Mouse (Mus musculus) midbrain, embryonic 16.5 days (tissue): ENCODE results near the gene Slc51a. TPM values are rescaled to one million over a fixed set of nuclear protein-coding genes. Genes with fewer than 3 reads are reported as not detected.

ENCODE experiments used
- ATAC-seq: fragments of 200-750 bp; cut with Nextera tagmentation; 2 replicates; pipeline ENCODE4 v1.8.0; 2017; ENCODE audit warnings: moderate TSS enrichment
- H3K27ac ChIP-seq: fragments of 300-500 bp; sonication (generic); 2 replicates; pipeline ENCODE4 v1.5.1; 2014; ENCODE audit warnings: mild to moderate bottlenecking, low read length, mixed read lengths
- H3K27me3 ChIP-seq: fragments of 300-500 bp; sonication (generic); 2 replicates; pipeline ENCODE4 v1.6.1; 2014; ENCODE audit warnings: low read depth, low read length, mixed read lengths; ENCODE audit not compliant: control insufficient read depth, insufficient read depth
- H3K36me3 ChIP-seq: fragments of 300-500 bp; sonication (generic); 2 replicates; pipeline ENCODE4 v1.6.1; 2014; ENCODE audit warnings: mild to moderate bottlenecking, low read length, moderate library complexity, mixed read lengths; ENCODE audit not compliant: control insufficient read depth, insufficient read depth
- H3K4me1 ChIP-seq: fragments of 300-500 bp; sonication (generic); 2 replicates; pipeline ENCODE4 v1.6.1; 2014; ENCODE audit warnings: mild to moderate bottlenecking, low read length, mixed read lengths; ENCODE audit not compliant: control insufficient read depth, insufficient read depth
- H3K4me2 ChIP-seq: fragments of 300-500 bp; sonication (generic); 2 replicates; pipeline ENCODE4 v1.6.1; 2014; ENCODE audit warnings: mild to moderate bottlenecking, low read length, mixed read lengths
- H3K4me3 ChIP-seq: fragments of 300-500 bp; sonication (generic); 2 replicates; pipeline ENCODE4 v1.5.1; 2014; ENCODE audit warnings: low read depth, mild to moderate bottlenecking, low read length, moderate library complexity, mixed read lengths
- H3K9ac ChIP-seq: fragments of 300-500 bp; sonication (generic); 2 replicates; pipeline ENCODE4 v1.6.1; 2014; ENCODE audit warnings: low read depth, low read length, mixed read lengths
- H3K9me3 ChIP-seq: fragments of 300-500 bp; sonication (generic); replicated peaks from 2 replicates; pipeline ENCODE4 v1.6.1; 2014; ENCODE audit warnings: mild to moderate bottlenecking, low read length, mixed read lengths; ENCODE audit not compliant: control insufficient read depth, poor library complexity, severe bottlenecking
- WGBS: fragments of 180-500 bp; shearing (Covaris S2); extraction: QIAGEN DNeasy Blood & Tissue Kit; methylation state at CpG from one replicate; pipeline ENCODE4 v1.1.7; 2014; 5-methylcytosine and 5-hydroxymethylcytosine counted together
- polyA plus RNA-seq: library from polyadenylated mRNA; unstranded; fragments of >200 nt; fragmentation: Nextera tagmentation; extraction: Ambion mirVana; gene quantifications from 2 replicates; pipeline ENCODE4 v1.2.1, GENCODE M21; 2015

The Slc51a gene
- 0.08 TPM in 1 of 2 replicates, not detected in the other for polyA plus RNA-seq

- Histone ChIP-seq H3K4me1 (no peaks in the 10 kb centered on the region), H3K9me3 (no peaks in the 10 kb centered on the region), H3K9ac (no peak within 1 kb of the TSS), H3K36me3 (no peaks in the 10 kb centered on the region), H3K27ac (no peak within 1 kb of the TSS), H3K4me3 (no peak within 1 kb of the TSS), H3K27me3 (no peaks in the 10 kb centered on the region), H3K4me2 (no peak within 1 kb of the TSS)
- ATAC-seq: no peak
- 68% methylated on average over 15 of the region's 15 CpGs for WGBS
Measured at GRCm38 (mm10) chr16:32487234-32488111, at the start of gene Slc51a. Gene Slc51a, minus strand, starts transcription at chr16:32487879.

- Histone ChIP-seq H3K27me3 (no peaks in the 10 kb centered on the region), H3K4me3 (no peak overlapping the region), H3K4me2 (no peak overlapping the region), H3K9me3 (no peaks in the 10 kb centered on the region), H3K4me1 (0 out of 2 replicates have a peak, but pooled peaks cover 2% of the 10 kb centered on the region), H3K27ac (no peak overlapping the region), H3K36me3 (no peaks in the 10 kb centered on the region), H3K9ac (no peak overlapping the region)
- ATAC-seq: no peak
- WGBS: 25% methylated on average over 5 of the region's 5 CpGs
Measured at GRCm38 (mm10) chr16:32535157-32535751, 47.6 kb upstream of the Slc51a start.

GRCm38 (mm10) chr16:32532878-32533826 is 45.5 kb upstream of the Slc51a start:
- Histone ChIP-seq H3K27me3 (no peaks in the 10 kb centered on the region), H3K9ac (no peak overlapping the region), H3K36me3 (no peaks in the 10 kb centered on the region), H3K4me2 (no peak overlapping the region), H3K9me3 (no peaks in the 10 kb centered on the region), H3K4me3 (no peak overlapping the region), H3K4me1 (no peaks in the 10 kb centered on the region), H3K27ac (no peak overlapping the region)
- 63% methylated on average over 18 of the region's 18 CpGs for WGBS
- no peak for ATAC-seq

- 66% methylated on average over 7 of the region's 7 CpGs for WGBS
- Histone ChIP-seq H3K27ac (no peak overlapping the region), H3K36me3 (no peaks in the 10 kb centered on the region), H3K4me1 (peaks cover 8% of the 10 kb centered on the region), H3K4me3 (no peak overlapping the region), H3K27me3 (no peaks in the 10 kb centered on the region), H3K9ac (no peak overlapping the region), H3K9me3 (no peaks in the 10 kb centered on the region), H3K4me2 (no peak overlapping the region)
- no peak for ATAC-seq
Measured at GRCm38 (mm10) chr16:32526906-32527305, 39.2 kb upstream of the Slc51a start.

GRCm38 (mm10) chr16:32524244-32524615 is 36.6 kb upstream of the Slc51a start:
- no peak overlapping the region for H3K4me3 ChIP-seq
- no peak for ATAC-seq
- peaks cover 8% of the 10 kb centered on the region for H3K4me1 ChIP-seq
- 40% methylated on average over 5 of the region's 5 CpGs for WGBS
- H3K36me3 ChIP-seq: no peaks in the 10 kb centered on the region
- peak overlapping the region; percentile 23 for H3K27ac ChIP-seq
- no peaks in the 10 kb centered on the region for H3K27me3 ChIP-seq
- H3K9ac ChIP-seq: no peak overlapping the region
- H3K4me2 ChIP-seq: no peak overlapping the region
- H3K9me3 ChIP-seq: no peaks in the 10 kb centered on the region

- Histone ChIP-seq H3K27me3 (no peaks in the 10 kb centered on the region), H3K9me3 (no peaks in the 10 kb centered on the region), H3K4me1 (peaks cover 8% of the 10 kb centered on the region), H3K4me2 (no peak overlapping the region), H3K9ac (no peak overlapping the region), H3K27ac (no peak overlapping the region; the same call in 1 of the 2 replicates), H3K36me3 (no peaks in the 10 kb centered on the region), H3K4me3 (no peak overlapping the region)
- peak; percentile 54; the same call in 1 of the 2 replicates for ATAC-seq
- WGBS: 50% methylated on average over 8 of the region's 8 CpGs
Measured at GRCm38 (mm10) chr16:32523462-32524243, 36.0 kb upstream of the Slc51a start.

- 90% methylated on average over 6 of the region's 6 CpGs for WGBS
- Histone ChIP-seq H3K36me3 (no peaks in the 10 kb centered on the region), H3K9ac (no peak overlapping the region), H3K4me2 (no peak overlapping the region), H3K4me1 (peaks cover 8% of the 10 kb centered on the region), H3K9me3 (no peaks in the 10 kb centered on the region), H3K27me3 (no peaks in the 10 kb centered on the region), H3K27ac (no peak overlapping the region), H3K4me3 (no peak overlapping the region)
- no peak for ATAC-seq
Measured at GRCm38 (mm10) chr16:32522578-32523194, 35.0 kb upstream of the Slc51a start.

- Histone ChIP-seq H3K4me1 (peaks cover 21% of the 10 kb centered on the region), H3K27ac (0 out of 2 replicates have a peak overlapping the region, but pooled peaks have one; percentile 23), H3K36me3 (no peaks in the 10 kb centered on the region), H3K4me3 (no peak overlapping the region), H3K9ac (no peak overlapping the region), H3K27me3 (no peaks in the 10 kb centered on the region), H3K9me3 (no peaks in the 10 kb centered on the region), H3K4me2 (no peak overlapping the region)
- ATAC-seq: no peak
- WGBS: 41% methylated on average over 9 of the region's 9 CpGs
Measured at GRCm38 (mm10) chr16:32520372-32520748, 32.7 kb upstream of the Slc51a start.
